Mouse (Mus musculus) embryonic facial prominence, embryonic 14.5 days (tissue): ENCODE measurements around the gene Sept5. TPM values are rescaled to one million over a fixed set of nuclear protein-coding genes. Genes with fewer than 3 reads are reported as not detected.

Experiments used
- ATAC-seq: fragments of 200-750 bp; cut with Nextera tagmentation; 2 replicates; pipeline ENCODE4 v1.8.0; 2017; ENCODE audit warnings: low read depth, moderate number of reproducible peaks, moderate TSS enrichment
- DNase-seq: peaks from one replicate; pipeline ENCODE4 v3.0.0-alpha.2; 2015; ENCODE audit warnings: low spot score
- H3K27ac ChIP-seq: fragments of 300-500 bp; sonication (generic); replicated peaks from 2 replicates; pipeline ENCODE4 v1.5.1; 2014; ENCODE audit warnings: low read depth, mild to moderate bottlenecking, low read length, moderate library complexity
- H3K27me3 ChIP-seq: fragments of 300-500 bp; sonication (generic); replicated peaks from 2 replicates; pipeline ENCODE4 v1.6.1; 2014; ENCODE audit warnings: low read length; ENCODE audit not compliant: control insufficient read depth, insufficient read depth
- H3K36me3 ChIP-seq: fragments of 300-500 bp; sonication (generic); 2 replicates; pipeline ENCODE4 v1.6.1; 2014; ENCODE audit warnings: low read length, mixed read lengths; ENCODE audit not compliant: control insufficient read depth, insufficient read depth
- H3K4me1 ChIP-seq: fragments of 300-500 bp; sonication (generic); 2 replicates; pipeline ENCODE4 v1.6.1; 2014; ENCODE audit warnings: antibody characterized with exemption, low read length; ENCODE audit not compliant: control insufficient read depth, insufficient read depth
- H3K4me2 ChIP-seq: fragments of 300-500 bp; sonication (generic); 2 replicates; pipeline ENCODE4 v1.6.1; 2014; ENCODE audit warnings: low read depth, mild to moderate bottlenecking, low read length, moderate library complexity, mixed read lengths
- H3K4me3 ChIP-seq: fragments of 300-500 bp; sonication (generic); 2 replicates; pipeline ENCODE4 v1.5.1; 2014; ENCODE audit warnings: low read depth, mild to moderate bottlenecking, low read length
- H3K9ac ChIP-seq: fragments of 300-500 bp; sonication (generic); 2 replicates; pipeline ENCODE4 v1.6.1; 2014; ENCODE audit warnings: low read depth, mild to moderate bottlenecking, low read length, moderate library complexity, mixed read lengths
- H3K9me3 ChIP-seq: fragments of 300-500 bp; sonication (generic); 2 replicates; pipeline ENCODE4 v1.6.1; 2016; ENCODE audit warnings: low read length; ENCODE audit not compliant: control insufficient read depth
- WGBS: fragments of 180-500 bp; shearing (Covaris S2); extraction: QIAGEN DNeasy Blood & Tissue Kit; methylation state at CpG from one replicate; pipeline ENCODE4 v1.1.7; 2014; 5-methylcytosine and 5-hydroxymethylcytosine counted together
- polyA plus RNA-seq: library from polyadenylated mRNA; unstranded; fragments of >200 nt; fragmentation: Nextera tagmentation; extraction: Ambion mirVana; gene quantifications from 2 replicates; pipeline ENCODE4 v1.2.1, GENCODE M21; 2014

Sept5 gene
- polyA plus RNA-seq, 1 experiment from 2014 or later = 34.1 TPM

DNA sequence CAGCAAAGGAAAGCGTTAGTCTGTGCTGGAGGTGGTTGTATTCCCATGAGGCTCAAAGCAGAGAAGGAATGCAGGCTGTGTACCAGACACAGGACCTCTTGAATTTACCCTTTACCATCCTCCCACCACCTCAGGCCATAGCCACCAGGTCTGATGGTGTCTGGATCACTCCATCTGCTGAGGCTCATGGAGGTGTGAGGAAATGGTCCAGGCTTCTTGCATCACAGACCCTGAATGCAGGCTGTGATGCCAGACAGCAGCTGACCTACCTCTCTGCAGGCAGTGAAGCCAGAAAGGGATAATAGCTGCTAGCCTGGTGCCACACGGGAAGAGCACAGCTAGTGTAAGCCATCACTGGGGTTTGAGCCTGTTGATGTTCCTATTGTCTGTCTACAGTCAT, 8.6 kb upstream of the Sept5 start:
- Histone ChIP-seq H3K27ac (no peak overlapping the region), H3K4me3 (no peak overlapping the region), H3K36me3 (no peaks in the 10 kb centered on the region), H3K27me3 (no peaks in the 10 kb centered on the region), H3K9ac (no peak overlapping the region), H3K4me1 (no peaks in the 10 kb centered on the region), H3K9me3 (no peaks in the 10 kb centered on the region), H3K4me2 (no peak overlapping the region)
- DNase-seq (no peak), ATAC-seq (no peak)
- 38% methylated on average over 2 of the region's 2 CpGs for WGBS

DNA sequence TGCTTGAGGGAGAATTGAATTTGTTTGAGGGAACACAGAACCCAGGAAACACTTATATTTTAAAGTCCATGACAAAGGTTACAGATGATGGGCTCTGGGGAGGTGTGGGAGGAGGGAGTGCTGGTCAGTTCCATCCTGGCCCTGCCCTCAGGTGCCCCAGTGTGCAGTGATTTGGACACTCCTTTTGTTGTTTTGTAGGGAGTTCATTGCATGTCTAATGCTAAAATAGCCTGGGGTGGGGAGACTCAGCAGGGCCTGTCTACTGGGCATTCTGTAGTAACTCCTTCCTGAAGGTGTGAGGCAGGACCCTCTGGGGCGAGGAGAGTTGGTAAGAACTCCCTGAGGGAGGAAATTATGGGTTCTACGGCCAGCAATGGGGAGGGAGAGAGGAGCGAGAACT, 7.0 kb upstream of the Sept5 start:
- no peak overlapping the region for H3K9ac ChIP-seq
- 36% methylated on average over 3 of the region's 3 CpGs for WGBS
- no peaks in the 10 kb centered on the region for H3K27me3 ChIP-seq
- no peak overlapping the region for H3K4me2 ChIP-seq
- ATAC-seq (no peak), DNase-seq (no peak)
- H3K27ac ChIP-seq = no peak overlapping the region
- no peak overlapping the region for H3K4me3 ChIP-seq
- no peaks in the 10 kb centered on the region for H3K4me1 ChIP-seq
- no peaks in the 10 kb centered on the region for H3K9me3 ChIP-seq
- no peaks in the 10 kb centered on the region for H3K36me3 ChIP-seq

- no peak overlapping the region for H3K27ac ChIP-seq
- no peak for ATAC-seq
- WGBS = 70% methylated on average over 5 of the region's 5 CpGs
Observed at GRCm38 (mm10) chr16:18636401-18636800, 6.6 kb upstream of the Sept5 start.

GRCm38 (mm10) chr16:18633333-18633732, 3.6 kb upstream of the Sept5 start:
- Histone ChIP-seq H3K4me2 (no peak overlapping the region), H3K9me3 (no peaks in the 10 kb centered on the region), H3K36me3 (no peaks in the 10 kb centered on the region), H3K27ac (no peak overlapping the region), H3K4me1 (peaks cover 8% of the 10 kb centered on the region), H3K4me3 (no peak overlapping the region), H3K27me3 (no peaks in the 10 kb centered on the region), H3K9ac (no peak overlapping the region)
- DNase-seq (peak; percentile 65), ATAC-seq (no peak)
- WGBS = 6% methylated on average over 1 of the region's 1 CpGs

More at GRCm38 (mm10) chr16:18636401-18636800, 6.6 kb upstream of the Sept5 start:
- Histone ChIP-seq H3K4me1 (no peaks in the 10 kb centered on the region), H3K4me2 (no peak overlapping the region), H3K4me3 (no peak overlapping the region), H3K9ac (no peak overlapping the region), H3K36me3 (no peaks in the 10 kb centered on the region), H3K27me3 (no peaks in the 10 kb centered on the region), H3K9me3 (no peaks in the 10 kb centered on the region)
- no peak for DNase-seq

DNA sequence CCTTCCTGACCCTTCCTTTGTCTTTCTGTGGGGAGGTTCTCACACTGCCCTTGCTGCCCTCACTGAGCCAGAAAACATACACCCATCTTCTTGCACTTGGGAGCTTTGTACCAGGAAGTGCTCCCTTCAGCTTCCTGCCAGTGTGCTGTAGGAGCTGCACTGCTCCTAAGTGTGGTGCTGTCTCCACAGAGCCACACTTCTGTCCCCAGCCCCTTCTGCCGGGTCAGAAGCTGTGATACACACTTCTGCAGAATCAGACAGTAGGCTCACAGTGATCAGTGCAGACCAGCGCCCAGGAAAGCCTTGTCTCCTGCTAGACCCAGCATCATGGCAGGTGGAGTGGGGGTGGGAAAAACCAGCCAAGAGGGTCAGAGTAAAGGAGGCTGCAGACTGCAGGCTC, 3.1 kb upstream of the Sept5 start:
- DNase-seq (no peak), ATAC-seq (no peak)
- peaks cover 13% of the 10 kb centered on the region for H3K4me1 ChIP-seq
- H3K9ac ChIP-seq = no peak overlapping the region
- H3K9me3 ChIP-seq = no peaks in the 10 kb centered on the region
- H3K27ac ChIP-seq = no peak overlapping the region
- WGBS = 28% methylated on average over 2 of the region's 2 CpGs
- H3K4me2 ChIP-seq = no peak overlapping the region
- no peak overlapping the region for H3K4me3 ChIP-seq
- H3K36me3 ChIP-seq = no peaks in the 10 kb centered on the region
- no peaks in the 10 kb centered on the region for H3K27me3 ChIP-seq

DNA sequence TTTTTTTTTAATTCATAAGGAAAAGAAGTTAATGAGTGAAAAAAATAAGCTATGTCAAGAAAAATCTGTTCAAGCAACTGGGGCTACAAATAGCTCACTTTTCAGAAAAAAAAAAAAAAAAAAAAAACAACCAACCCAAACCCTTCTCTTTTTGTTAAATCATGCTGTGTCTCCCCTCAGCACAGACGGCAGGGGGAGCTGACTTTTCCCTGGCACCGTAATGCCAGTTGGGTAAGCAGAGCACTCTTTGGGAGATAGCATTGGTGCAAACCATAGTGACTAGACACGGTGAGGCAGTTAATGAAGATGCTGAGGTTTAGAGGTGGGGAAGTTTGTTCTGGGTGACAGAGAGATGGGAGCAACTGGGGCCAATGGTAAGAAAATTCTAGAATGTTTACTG, 2.3 kb upstream of the Sept5 start:
- no peak overlapping the region for H3K9ac ChIP-seq
- ATAC-seq = no peak

GRCm38 (mm10) chr16:18631141-18631540, 1.4 kb upstream of the Sept5 start:
- Histone ChIP-seq H3K4me3 (no peak overlapping the region), H3K27ac (no peak overlapping the region), H3K27me3 (no peaks in the 10 kb centered on the region; the same call in 1 of the 2 replicates), H3K4me2 (no peak overlapping the region), H3K36me3 (no peaks in the 10 kb centered on the region), H3K9me3 (no peaks in the 10 kb centered on the region), H3K9ac (no peak overlapping the region), H3K4me1 (peaks cover 25% of the 10 kb centered on the region)
- no peak for ATAC-seq
- DNase-seq = no peak
- WGBS = 53% methylated on average over 7 of the region's 7 CpGs

More for the DNA sequence above, 2.3 kb upstream of the Sept5 start:
- no peaks in the 10 kb centered on the region for H3K9me3 ChIP-seq
- 65% methylated on average over 3 of the region's 3 CpGs for WGBS
- DNase-seq = no peak
- no peak overlapping the region for H3K4me3 ChIP-seq
- no peak overlapping the region for H3K27ac ChIP-seq
- H3K27me3 ChIP-seq = no peaks in the 10 kb centered on the region
- no peak overlapping the region for H3K4me2 ChIP-seq
- no peaks in the 10 kb centered on the region for H3K36me3 ChIP-seq
- H3K4me1 ChIP-seq = peaks cover 19% of the 10 kb centered on the region

GRCm38 (mm10) chr16:18630291-18630690, 537 bp upstream of the Sept5 start:
- ATAC-seq (no peak), DNase-seq (no peak)
- Histone ChIP-seq H3K4me3 (peak overlapping the region; percentile 82), H3K27ac (no peak overlapping the region), H3K4me1 (peaks cover 30% of the 10 kb centered on the region), H3K36me3 (no peaks in the 10 kb centered on the region), H3K9me3 (no peaks in the 10 kb centered on the region), H3K4me2 (peak overlapping the region; percentile 75), H3K9ac (peak overlapping the region; percentile 88), H3K27me3 (peaks cover 8% of the 10 kb centered on the region)
- WGBS = 43% methylated on average over 5 of the region's 5 CpGs

- Histone ChIP-seq H3K4me3 (peak overlapping the region; percentile 82), H3K27me3 (peaks cover 22% of the 10 kb centered on the region), H3K9me3 (no peaks in the 10 kb centered on the region), H3K4me1 (peaks cover 30% of the 10 kb centered on the region), H3K36me3 (peaks cover 12% of the 10 kb centered on the region), H3K27ac (peak overlapping the region; percentile 63; the same call in 1 of the 2 replicates), H3K4me2 (peak overlapping the region; percentile 75), H3K9ac (peak overlapping the region; percentile 88)
- no peak for DNase-seq
- ATAC-seq = no peak
- 32% methylated on average over 2 of the region's 2 CpGs for WGBS
Observed at GRCm38 (mm10) chr16:18628948-18629340, 810 bp downstream of the Sept5 start.
